Mouse (Mus musculus) liver, adult 2 months (tissue): ENCODE data around the gene Siglece. TPM values are rescaled to one million over a fixed set of nuclear protein-coding genes. Genes with fewer than 3 reads are reported as not detected.

Source experiments
- DNase-seq: peaks from one replicate; pipeline ENCODE4 v3.0.0-alpha.2; 2011; ENCODE audit warnings: low read depth, low spot score; ENCODE audit errors: extremely low read depth
- H3K27ac ChIP-seq: fragments of 200-500 bp; replicated peaks from 2 replicates; pipeline ENCODE4 v1.5.1; 2012; ENCODE audit warnings: low read depth, mild to moderate bottlenecking, control low read depth, inconsistent platforms, low read length; ENCODE audit not compliant: insufficient read depth
- H3K27me3 ChIP-seq: fragments of 200-500 bp; 2 replicates; pipeline ENCODE4 v1.6.1; 2012; ENCODE audit warnings: mild to moderate bottlenecking, moderate library complexity, low read length, inconsistent platforms; ENCODE audit not compliant: control insufficient read depth, insufficient read depth
- H3K36me3 ChIP-seq: fragments of 200-500 bp; 2 replicates; pipeline ENCODE4 v1.6.1; 2012; ENCODE audit warnings: low read length, inconsistent platforms; ENCODE audit not compliant: control insufficient read depth, insufficient read depth
- H3K4me1 ChIP-seq: fragments of 200-500 bp; 2 replicates; pipeline ENCODE4 v1.6.1; 2011; ENCODE audit warnings: low read length; ENCODE audit not compliant: control insufficient read depth, insufficient read depth
- H3K4me3 ChIP-seq: fragments of 200-500 bp; 2 replicates; pipeline ENCODE4 v1.5.1; 2011; ENCODE audit warnings: low read depth, mild to moderate bottlenecking, control low read depth, low read length, moderate library complexity; ENCODE audit not compliant: insufficient read depth
- H3K79me2 ChIP-seq: fragments of 200-500 bp; 2 replicates; pipeline ENCODE4 v1.6.1; 2012; ENCODE audit warnings: inconsistent platforms, mild to moderate bottlenecking, low read length, moderate library complexity; ENCODE audit not compliant: control insufficient read depth, insufficient read depth
- H3K9ac ChIP-seq: fragments of 200-500 bp; 2 replicates; pipeline ENCODE4 v1.6.1; 2012; ENCODE audit warnings: low read depth, mild to moderate bottlenecking, control low read depth, inconsistent platforms, low read length
- CTCF ChIP-seq: fragments of 200-500 bp; IDR thresholded peaks from 2 replicates; pipeline ENCODE4 v1.5.1; 2011; ENCODE audit warnings: low read depth, low read length, control low read depth
- POLR2A ChIP-seq: fragments of 200-500 bp; IDR thresholded peaks from 2 replicates; pipeline ENCODE4 v1.6.1; 2011; ENCODE audit warnings: low read length, control low read depth; ENCODE audit not compliant: insufficient read depth; ENCODE audit errors: extremely low read depth
- WGBS: fragments of 180-500 bp; shearing (Covaris S2); methylation state at CpG from one replicate; pipeline ENCODE4 v1.1.7; 2018; 5-methylcytosine and 5-hydroxymethylcytosine counted together
- polyA plus RNA-seq: library from polyadenylated mRNA; depleted of rRNA; stranded (reverse); fragments of >200 nt; gene quantifications from 2 replicates; pipeline ENCODE4 v1.2.3, GENCODE M21; 2012; rRNA removed
- total RNA-seq: library from RNA; depleted of rRNA; stranded (reverse); fragments of >200 nt; gene quantifications from 2 replicates; pipeline ENCODE4 v1.2.3, GENCODE M21; 2014; rRNA removed

The Siglece gene
- total and polyA plus RNA-seq, 2 experiments: 2.1 to 4.5 TPM

GRCm38 (mm10) chr7:43606896-43607742 is 52.8 kb downstream of the Siglece start, which contains the start of gene Zfp819:
Zfp819 (plus strand) TSS chr7:43607169.
- DNase-seq: peak; percentile 59
- Histone ChIP-seq H3K9ac (peak within 1 kb of the TSS; percentile 26; the same call in 1 of the 2 replicates), H3K27me3 (peaks cover 4% of the 10 kb centered on the region; the same call in 1 of the 2 replicates), H3K79me2 (no peaks in the 10 kb centered on the region), H3K4me3 (peak within 1 kb of the TSS; percentile 46), H3K36me3 (no peaks in the 10 kb centered on the region), H3K27ac (no peak within 1 kb of the TSS), H3K4me1 (peaks cover 4% of the 10 kb centered on the region; the same call in 1 of the 2 replicates)
- no peak for TF ChIP-seq POLR2A
- TF ChIP-seq CTCF: no peak
- WGBS: 15% methylated on average over 41 of the region's 41 CpGs

GRCm38 (mm10) chr7:43601884-43602283 is 58.1 kb downstream of the Siglece start:
- H3K4me1 ChIP-seq: no peaks in the 10 kb centered on the region
- DNase-seq: no peak
- H3K79me2 ChIP-seq: no peaks in the 10 kb centered on the region
- WGBS: 34% methylated on average over 5 of the region's 5 CpGs
- no peak overlapping the region for H3K27ac ChIP-seq
- no peaks in the 10 kb centered on the region for H3K36me3 ChIP-seq
- TF ChIP-seq CTCF: no peak
- TF ChIP-seq POLR2A: no peak
- no peaks in the 10 kb centered on the region for H3K27me3 ChIP-seq
- no peak overlapping the region for H3K4me3 ChIP-seq
- no peak overlapping the region for H3K9ac ChIP-seq

Other genes starting within 250 kb of the Siglece start
- not detected in 2 replicates for gene Lim2, start 232.5 kb downstream of the Siglece start, total RNA-seq
- gene Lim2, start 232.5 kb downstream of the Siglece start, polyA plus RNA-seq: not detected in 2 replicates
- gene Nkg7, start 223.1 kb downstream of the Siglece start, total RNA-seq: 0.81 and 1.1 TPM in 2 replicates
- gene Nkg7, start 223.1 kb downstream of the Siglece start, polyA plus RNA-seq: 1.7 and 2.5 TPM in 2 replicates
- not detected in 2 replicates for gene Cldnd2, start 219.4 kb downstream of the Siglece start, total RNA-seq
- gene Cldnd2, start 219.4 kb downstream of the Siglece start, polyA plus RNA-seq: 0.17 TPM in 1 of 2 replicates, not detected in the other
- 473 and 572 TPM in 2 replicates for gene Etfb, start 216.1 kb downstream of the Siglece start, total RNA-seq
- gene Etfb, start 216.1 kb downstream of the Siglece start, polyA plus RNA-seq: 330 and 416 TPM in 2 replicates
- gene Gm45233, start 216.0 kb downstream of the Siglece start, total RNA-seq: not detected in 2 replicates
- gene Gm45233, start 216.0 kb downstream of the Siglece start, polyA plus RNA-seq: 0.28 TPM in 1 of 2 replicates, not detected in the other
- gene Vsig10l, start 197.0 kb downstream of the Siglece start, total RNA-seq: 0.37 and 0.47 TPM in 2 replicates
- 0.80 and 1.6 TPM in 2 replicates for gene Vsig10l, start 197.0 kb downstream of the Siglece start, polyA plus RNA-seq
- 0.13 and 0.18 TPM in 2 replicates for gene Iglon5, start 170.1 kb downstream of the Siglece start, total RNA-seq
- gene Iglon5, start 170.1 kb downstream of the Siglece start, polyA plus RNA-seq: 0.62 and 0.81 TPM in 2 replicates
- gene 4931406B18Rik, start 154.2 kb downstream of the Siglece start, total RNA-seq: not detected in 2 replicates
- gene 4931406B18Rik, start 154.2 kb downstream of the Siglece start, polyA plus RNA-seq: not detected in 2 replicates
- gene Cd33, start 115.7 kb downstream of the Siglece start, total RNA-seq: 0.28 and 1.3 TPM in 2 replicates
- gene Cd33, start 115.7 kb downstream of the Siglece start, polyA plus RNA-seq: 0.16 and 1.0 TPM in 2 replicates
- 1.1 and 1.2 TPM in 2 replicates for gene Zfp658, start 97.9 kb downstream of the Siglece start, total RNA-seq
- 0.20 and 0.49 TPM in 2 replicates for gene Zfp658, start 97.9 kb downstream of the Siglece start, polyA plus RNA-seq
- gene Zfp719, start 80.6 kb downstream of the Siglece start, total RNA-seq: 3.5 and 3.9 TPM in 2 replicates
- 0.59 and 1.1 TPM in 2 replicates for gene Zfp719, start 80.6 kb downstream of the Siglece start, polyA plus RNA-seq
- 0.09 TPM in 1 of 2 replicates, not detected in the other for gene Zfp819, start 53.0 kb downstream of the Siglece start, total RNA-seq
- gene Zfp819, start 53.0 kb downstream of the Siglece start, polyA plus RNA-seq: not detected in 2 replicates
- not detected in 2 replicates for gene Ceacam18, start 25.5 kb downstream of the Siglece start, total RNA-seq
- gene Ceacam18, start 25.5 kb downstream of the Siglece start, polyA plus RNA-seq: not detected in 2 replicates
- gene Ctu1, start 11.9 kb upstream of the Siglece start, total RNA-seq: 2.4 and 3.2 TPM in 2 replicates
- 5.1 and 5.8 TPM in 2 replicates for gene Ctu1, start 11.9 kb upstream of the Siglece start, polyA plus RNA-seq
- not detected in 2 replicates for gene Klk14, start 30.3 kb upstream of the Siglece start, total RNA-seq
- not detected in 2 replicates for gene Klk14, start 30.3 kb upstream of the Siglece start, polyA plus RNA-seq
- not detected in 2 replicates for gene Klk13, start 52.4 kb upstream of the Siglece start, total RNA-seq
- gene Klk13, start 52.4 kb upstream of the Siglece start, polyA plus RNA-seq: not detected in 2 replicates
- not detected in 2 replicates for gene Klk12, start 108.7 kb upstream of the Siglece start, total RNA-seq
- gene Klk12, start 108.7 kb upstream of the Siglece start, polyA plus RNA-seq: not detected in 2 replicates
- not detected in 2 replicates for gene Klk11, start 114.4 kb upstream of the Siglece start, total RNA-seq
- not detected in 2 replicates for gene Klk11, start 114.4 kb upstream of the Siglece start, polyA plus RNA-seq
- not detected in 2 replicates for gene Klk10, start 120.9 kb upstream of the Siglece start, total RNA-seq
- gene Klk10, start 120.9 kb upstream of the Siglece start, polyA plus RNA-seq: not detected in 2 replicates
- gene Klk9, start 131.7 kb upstream of the Siglece start, total RNA-seq: not detected in 2 replicates
- gene Klk9, start 131.7 kb upstream of the Siglece start, polyA plus RNA-seq: not detected in 2 replicates
- gene Klk8, start 137.4 kb upstream of the Siglece start, total RNA-seq: 0.65 and 1.1 TPM in 2 replicates
- gene Klk8, start 137.4 kb upstream of the Siglece start, polyA plus RNA-seq: 0.31 TPM in 1 of 2 replicates, not detected in the other
- gene Klk7, start 151.1 kb upstream of the Siglece start, total RNA-seq: not detected in 2 replicates
- gene Klk7, start 151.1 kb upstream of the Siglece start, polyA plus RNA-seq: not detected in 2 replicates
- gene Klk6, start 164.3 kb upstream of the Siglece start, total RNA-seq: not detected in 2 replicates
- not detected in 2 replicates for gene Klk6, start 164.3 kb upstream of the Siglece start, polyA plus RNA-seq
- not detected in 2 replicates for gene Klk5, start 181.8 kb upstream of the Siglece start, total RNA-seq
- not detected in 2 replicates for gene Klk5, start 181.8 kb upstream of the Siglece start, polyA plus RNA-seq
- not detected in 2 replicates for gene Klk4, start 221.0 kb upstream of the Siglece start, total RNA-seq
- not detected in 2 replicates for gene Klk4, start 221.0 kb upstream of the Siglece start, polyA plus RNA-seq